Mouse (Mus musculus): ENCODE results near the gene Rpl10. TPM values are rescaled to one million over a fixed set of nuclear protein-coding genes. Genes with fewer than 3 reads are reported as not detected.

Rpl10 gene
- total RNA-seq, 1 experiment: 2,379 TPM

DNA sequence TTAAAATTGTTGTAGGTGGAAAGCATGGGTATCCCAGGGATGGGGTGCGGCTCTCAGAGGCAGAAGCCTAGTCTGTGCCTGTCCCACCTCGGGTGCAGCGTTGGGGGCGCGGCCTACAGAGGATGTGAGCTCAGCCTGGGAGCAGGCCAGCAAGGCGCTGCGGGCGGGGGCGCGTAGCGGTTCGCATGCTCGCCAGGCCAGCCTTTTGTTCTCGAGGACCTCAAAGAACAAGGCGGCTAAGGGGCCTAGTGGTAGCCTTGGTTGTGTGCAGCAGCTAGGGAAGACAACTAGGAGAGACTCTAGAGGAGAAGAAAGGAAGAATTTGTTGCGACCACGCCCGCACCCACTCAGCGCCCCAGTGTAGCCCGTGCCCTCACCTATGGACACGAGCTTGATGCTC, 24.9 kb upstream of the Rpl10 start:
- in situ Hi-C loops (cut with MboI; ENCODE audit: low sequenced_read_pairs in 2 of 2, unreplicated experiment in 2 of 2): loop anchor here (10.0 to 25.0 kb wide), 2 partner anchors 169 to 283 kb away; partner anchors contain the start of gene Hcfc1 (in 1 of the 2)
- H3K27ac ChIP-seq (ENCODE audit: insufficient read depth, low read depth, low read length, poor library complexity, severe bottlenecking): peak overlapping the region; percentile 89

DNA sequence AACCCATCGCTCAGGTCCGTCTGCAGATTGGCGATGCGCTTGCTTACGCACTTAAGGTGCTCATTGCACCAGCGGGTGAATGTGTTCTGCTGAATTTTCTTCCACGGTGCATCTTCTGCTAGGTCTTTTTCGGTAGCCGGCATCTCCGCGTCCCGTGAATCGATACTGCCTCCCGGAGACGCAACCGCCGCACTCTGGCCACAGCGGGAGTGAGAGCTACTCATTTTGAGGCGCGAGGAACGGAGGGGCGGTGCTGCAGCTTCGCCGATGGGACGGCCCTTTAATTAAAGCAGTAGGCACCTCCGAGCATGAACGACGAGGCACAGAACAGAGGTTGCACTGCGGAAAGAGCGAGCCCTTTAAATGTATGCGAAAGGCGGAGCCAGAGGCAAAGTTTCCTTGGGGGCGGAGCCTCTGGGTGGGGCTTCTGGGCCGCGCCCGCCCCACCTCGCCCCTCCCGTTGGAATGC, 24.4 kb upstream of the Rpl10 start:
- Histone ChIP-seq H3K4me3 (ENCODE audit: insufficient read depth in 1 of 2, low read depth in 1 of 2, low read length in 2 of 2, poor library complexity in 1 of 2, severe bottlenecking in 1 of 2) (peak overlapping the region; percentile 85 to 96), H3K4me1 (ENCODE audit: control insufficient read depth in 2 of 2, insufficient read depth in 2 of 2, low read length in 2 of 2, poor library complexity in 1 of 2) (0 out of 4 replicates have a peak, but pooled peaks cover 0 to 3% of the 10 kb centered on the region in 2 experiments), H3K36me3 (ENCODE audit: control insufficient read depth, insufficient read depth, low read length, poor library complexity, severe bottlenecking) (peaks cover 24% of the 10 kb centered on the region), H3K27ac (ENCODE audit: insufficient read depth, low read depth, low read length, poor library complexity, severe bottlenecking) (peak overlapping the region; percentile 89), H3K9ac (ENCODE audit: insufficient read depth, low read depth, low read length, poor library complexity, severe bottlenecking) (peak overlapping the region; percentile 99), H3K9me3 (ENCODE audit: control insufficient read depth, insufficient read depth, low read depth, low read length) (no peaks in the 10 kb centered on the region)
- TF ChIP-seq CHD2 (IDR thresholded peaks at IDR 0.05; ENCODE audit: low read depth, low read length) (no peak), ZNF384 (IDR thresholded peaks at IDR 0.05; ENCODE audit: low read depth, low read length) (no peak), ZC3H11A (IDR thresholded peaks at IDR 0.05; ENCODE audit: borderline replicate concordance, low read depth, low read length) (no peak), MAFK (IDR thresholded peaks at IDR 0.05; ENCODE audit: insufficient read depth, low read depth, low read length) (no peak), HCFC1 (IDR thresholded peaks at IDR 0.05; ENCODE audit: borderline replicate concordance, insufficient read depth, low read length) (no peak)
- in situ Hi-C loops (cut with MboI; ENCODE audit: low sequenced_read_pairs in 2 of 2, unreplicated experiment in 2 of 2): loop anchor here (10.0 to 25.0 kb wide), 2 partner anchors 169 to 284 kb away; partner anchors contain the start of gene Hcfc1 (in 1 of the 2)
- peak; percentile 74 for DNase-seq (ENCODE audit: low read depth, low spot score)

More for the DNA sequence above, 24.9 kb upstream of the Rpl10 start:
- DNase-seq (ENCODE audit: low read depth, low spot score): no peak
- Histone ChIP-seq H3K9me3 (ENCODE audit: control insufficient read depth, insufficient read depth, low read depth, low read length) (no peaks in the 10 kb centered on the region), H3K36me3 (ENCODE audit: control insufficient read depth, insufficient read depth, low read length, poor library complexity, severe bottlenecking) (peaks cover 29% of the 10 kb centered on the region), H3K9ac (ENCODE audit: insufficient read depth, low read depth, low read length, poor library complexity, severe bottlenecking) (peak overlapping the region; percentile 99), H3K4me1 (ENCODE audit: control insufficient read depth in 2 of 2, insufficient read depth in 2 of 2, low read length in 2 of 2, poor library complexity in 1 of 2) (0 out of 4 replicates have a peak, but pooled peaks cover 0 to 3% of the 10 kb centered on the region in 2 experiments), H3K4me3 (ENCODE audit: insufficient read depth in 1 of 2, low read depth in 1 of 2, low read length in 2 of 2, poor library complexity in 1 of 2, severe bottlenecking in 1 of 2) (peak overlapping the region; percentile 85 to 96)
- TF ChIP-seq ZNF384 (IDR thresholded peaks at IDR 0.05; ENCODE audit: low read depth, low read length) (no peak), CHD2 (IDR thresholded peaks at IDR 0.05; ENCODE audit: low read depth, low read length) (no peak), HCFC1 (IDR thresholded peaks at IDR 0.05; ENCODE audit: borderline replicate concordance, insufficient read depth, low read length) (no peak), MAFK (IDR thresholded peaks at IDR 0.05; ENCODE audit: insufficient read depth, low read depth, low read length) (no peak), ZC3H11A (IDR thresholded peaks at IDR 0.05; ENCODE audit: borderline replicate concordance, low read depth, low read length) (no peak)

- no peak for DNase-seq (ENCODE audit: low read depth, low spot score)
- Histone ChIP-seq H3K27ac (ENCODE audit: insufficient read depth, low read depth, low read length, poor library complexity, severe bottlenecking) (no peak overlapping the region), H3K4me1 (ENCODE audit: control insufficient read depth in 2 of 2, insufficient read depth in 2 of 2, low read length in 2 of 2, poor library complexity in 1 of 2) (0 out of 4 replicates have a peak, but pooled peaks cover 0 to 3% of the 10 kb centered on the region in 2 experiments), H3K9ac (ENCODE audit: insufficient read depth, low read depth, low read length, poor library complexity, severe bottlenecking) (0 out of 2 replicates have a peak overlapping the region, but pooled peaks have one; percentile 20), H3K9me3 (ENCODE audit: control insufficient read depth, insufficient read depth, low read depth, low read length) (no peaks in the 10 kb centered on the region), H3K36me3 (ENCODE audit: control insufficient read depth, insufficient read depth, low read length, poor library complexity, severe bottlenecking) (peaks cover 19% of the 10 kb centered on the region), H3K4me3 (ENCODE audit: insufficient read depth in 1 of 2, low read depth in 1 of 2, low read length in 2 of 2, poor library complexity in 1 of 2, severe bottlenecking in 1 of 2) (peak overlapping the region; percentile 57 to 85)
- TF ChIP-seq ZNF384 (IDR thresholded peaks at IDR 0.05; ENCODE audit: low read depth, low read length) (no peak), ZC3H11A (IDR thresholded peaks at IDR 0.05; ENCODE audit: borderline replicate concordance, low read depth, low read length) (no peak), HCFC1 (IDR thresholded peaks at IDR 0.05; ENCODE audit: borderline replicate concordance, insufficient read depth, low read length) (no peak), CHD2 (IDR thresholded peaks at IDR 0.05; ENCODE audit: low read depth, low read length) (no peak), MAFK (IDR thresholded peaks at IDR 0.05; ENCODE audit: insufficient read depth, low read depth, low read length) (no peak)
- in situ Hi-C loops (cut with MboI; ENCODE audit: low sequenced_read_pairs in 2 of 2, unreplicated experiment in 2 of 2): loop anchor here (10.0 to 25.0 kb wide), 2 partner anchors 168 to 284 kb away; partner anchors contain the start of gene Hcfc1 (in 1 of the 2)
These were observed 23.9 kb upstream of the Rpl10 start for GRCm38 (mm10) chrX:74246693-74247092.

DNA sequence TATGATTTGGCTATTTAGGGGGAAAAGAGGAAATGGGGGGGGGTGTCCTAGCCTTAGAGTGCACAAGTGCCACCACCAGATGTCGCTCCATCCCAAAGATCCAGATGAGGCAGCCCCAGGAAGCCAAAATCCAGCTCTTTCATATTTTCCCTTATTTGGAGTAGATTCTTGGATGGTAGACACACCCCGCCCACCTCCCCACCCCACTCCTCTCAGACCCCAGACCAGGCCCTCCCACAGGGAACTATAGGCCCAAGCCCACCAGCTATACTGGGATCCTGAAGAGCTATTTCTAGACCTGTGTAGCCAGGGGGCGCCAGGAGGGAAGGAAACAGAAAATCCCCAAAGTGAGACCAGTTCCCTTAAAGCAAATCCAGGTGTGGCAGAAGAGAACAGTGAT, 22.0 kb upstream of the Rpl10 start:
- in situ Hi-C loops (cut with MboI; ENCODE audit: low sequenced_read_pairs in 2 of 2, unreplicated experiment in 2 of 2): loop anchor here (10.0 to 25.0 kb wide), 2 partner anchors 166 to 286 kb away; partner anchors contain the start of gene Hcfc1 (in 1 of the 2)
- Histone ChIP-seq H3K4me1 (ENCODE audit: control insufficient read depth in 2 of 2, insufficient read depth in 2 of 2, low read length in 2 of 2, poor library complexity in 1 of 2) (0 out of 4 replicates have a peak, but pooled peaks cover 0 to 3% of the 10 kb centered on the region in 2 experiments), H3K9ac (ENCODE audit: insufficient read depth, low read depth, low read length, poor library complexity, severe bottlenecking) (no peak overlapping the region), H3K4me3 (ENCODE audit: insufficient read depth in 1 of 2, low read depth in 1 of 2, low read length in 2 of 2, poor library complexity in 1 of 2, severe bottlenecking in 1 of 2) (no peak overlapping the region), H3K27ac (ENCODE audit: insufficient read depth, low read depth, low read length, poor library complexity, severe bottlenecking) (no peak overlapping the region), H3K9me3 (ENCODE audit: control insufficient read depth, insufficient read depth, low read depth, low read length) (no peaks in the 10 kb centered on the region), H3K36me3 (ENCODE audit: control insufficient read depth, insufficient read depth, low read length, poor library complexity, severe bottlenecking) (0 out of 2 replicates have a peak, but pooled peaks cover 2% of the 10 kb centered on the region)
- DNase-seq (ENCODE audit: low read depth, low spot score): no peak
- TF ChIP-seq HCFC1 (IDR thresholded peaks at IDR 0.05; ENCODE audit: borderline replicate concordance, insufficient read depth, low read length) (no peak), ZNF384 (IDR thresholded peaks at IDR 0.05; ENCODE audit: low read depth, low read length) (no peak), MAFK (IDR thresholded peaks at IDR 0.05; ENCODE audit: insufficient read depth, low read depth, low read length) (no peak), ZC3H11A (IDR thresholded peaks at IDR 0.05; ENCODE audit: borderline replicate concordance, low read depth, low read length) (no peak), CHD2 (IDR thresholded peaks at IDR 0.05; ENCODE audit: low read depth, low read length) (no peak)

Measured in ES-E14 (cell line).